25 mouse cellular contexts compared by ENCODE assay signal in genomic region chr6:82926528-82926927, GRCm38 (mm10). TPM values are rescaled to one million over a fixed set of nuclear protein-coding genes. Genes with fewer than 3 reads are reported as not detected.
DNase-seq lines count a peak whose midpoint lies in the region; ATAC-seq and TF ChIP-seq lines count a peak whose summit lies in the region.
"Had no signal": no experiment of that assay in that cellular context is flagged by ENCODE, and none has a peak within 500 bp of the region (broad histone marks: within the 10 kb centered on the region; RNA-seq: fewer than 3 reads in every experiment).

No protein-coding gene starts in this region.

- H3K4me3 ChIP-seq in forebrain, postnatal 0 days (ENCODE audit: low read depth, low read length) = no peak overlapping the region
- no peak overlapping the region for H3K4me3 ChIP-seq in forebrain, embryonic 11.5 days (ENCODE audit: low read depth, low read length)
- no peak overlapping the region for H3K4me3 ChIP-seq in liver, adult 2 months (ENCODE audit: insufficient read depth, low read depth, low read length)
- H3K4me3 ChIP-seq in cerebellum, adult 2 months (replicated peaks; ENCODE audit: insufficient read depth, low read depth, low read length) = no peak overlapping the region
- H3K4me3 ChIP-seq: embryonic facial prominence, embryonic 15.5 days; gastrocnemius, adult 2 months; kidney, embryonic 15.5 days; limb, embryonic 15.5 days; midbrain, embryonic 10.5 days had no signal

- no peaks in the 10 kb centered on the region for H3K79me2 ChIP-seq in liver, adult 2 months (ENCODE audit: control insufficient read depth, insufficient read depth, low read length)

- peaks cover 33% of the 10 kb centered on the region for H3K36me3 ChIP-seq in forebrain, postnatal 0 days (ENCODE audit: insufficient read depth)
- H3K36me3 ChIP-seq in forebrain, embryonic 11.5 days (ENCODE audit: control insufficient read depth, insufficient read depth, low read length) = no peaks in the 10 kb centered on the region
- no peaks in the 10 kb centered on the region for H3K36me3 ChIP-seq in liver, adult 2 months (ENCODE audit: control insufficient read depth, insufficient read depth, low read length)
- H3K36me3 ChIP-seq: embryonic facial prominence, embryonic 15.5 days; G1E; kidney, embryonic 15.5 days; limb, embryonic 15.5 days; midbrain, embryonic 10.5 days had no signal

- DNase-seq in forebrain, postnatal 0 days = no peak
- DNase-seq in forebrain, embryonic 11.5 days (ENCODE audit: low spot score) = no peak
- peak; percentile 79 for DNase-seq in liver, adult 2 months (ENCODE audit: extremely low read depth, low read depth, low spot score)
- DNase-seq in liver = no peak
- DNase-seq in cerebellum, adult 2 months = peak; percentile 28 to 55
- DNase-seq in retina, embryonic 14.5 days (ENCODE audit: low spot score) = no peak
- no peak for DNase-seq in right cerebral cortex, postnatal 36 days (ENCODE audit: low spot score in 2 of 2)
- DNase-seq: adrenal gland, postnatal 36 days; B cell, adult 2 months; gastrocnemius, adult 2 months; kidney, adult 11 months; kidney, postnatal 36 days; right cerebral cortex, postnatal 14 days; thymus, postnatal 14 days had no signal

- no peak overlapping the region for H3K4me2 ChIP-seq in forebrain, postnatal 0 days (ENCODE audit: low read depth)
- no peak overlapping the region for H3K4me2 ChIP-seq in forebrain, embryonic 11.5 days (ENCODE audit: low read depth, low read length, severe bottlenecking)
- H3K4me2 ChIP-seq: embryonic facial prominence, embryonic 15.5 days; kidney, embryonic 15.5 days; limb, embryonic 15.5 days had no signal

- H3K27ac ChIP-seq in forebrain, postnatal 0 days (ENCODE audit: low read depth, low read length) = no peak overlapping the region
- H3K27ac ChIP-seq in forebrain, embryonic 11.5 days (ENCODE audit: low read depth, low read length) = no peak overlapping the region
- H3K27ac ChIP-seq in liver, adult 2 months (replicated peaks; ENCODE audit: insufficient read depth, low read depth, low read length) = no peak overlapping the region
- H3K27ac ChIP-seq in cerebellum, adult 2 months (ENCODE audit: insufficient read depth, low read length) = peak overlapping the region; percentile 46; the same call in 1 of the 2 replicates
- H3K27ac ChIP-seq: embryonic facial prominence, embryonic 15.5 days; gastrocnemius, adult 2 months; kidney, embryonic 15.5 days; limb, embryonic 15.5 days; midbrain, embryonic 10.5 days had no signal

- H3K9me3 ChIP-seq in forebrain, postnatal 0 days (ENCODE audit: low read length) = no peaks in the 10 kb centered on the region
- no peaks in the 10 kb centered on the region for H3K9me3 ChIP-seq in forebrain, embryonic 11.5 days (ENCODE audit: control insufficient read depth, low read length)
- H3K9me3 ChIP-seq: embryonic facial prominence, embryonic 15.5 days; G1E; kidney, embryonic 15.5 days; limb, embryonic 15.5 days; midbrain, embryonic 10.5 days had no signal

- H3K4me1 ChIP-seq in forebrain, postnatal 0 days (ENCODE audit: insufficient read depth) = no peaks in the 10 kb centered on the region
- H3K4me1 ChIP-seq in forebrain, embryonic 11.5 days (replicated peaks; ENCODE audit: control insufficient read depth, insufficient read depth, low read length) = no peaks in the 10 kb centered on the region
- H3K4me1 ChIP-seq in liver, adult 2 months (ENCODE audit: control insufficient read depth, insufficient read depth, low read length) = peaks cover 5% of the 10 kb centered on the region; the same call in 1 of the 2 replicates
- H3K4me1 ChIP-seq in cerebellum, adult 2 months (ENCODE audit: control insufficient read depth, insufficient read depth, low read length) = peaks cover 9% of the 10 kb centered on the region
- H3K4me1 ChIP-seq: embryonic facial prominence, embryonic 15.5 days; kidney, embryonic 15.5 days; limb, embryonic 15.5 days; midbrain, embryonic 10.5 days had no signal

- TF ChIP-seq POLR2A in liver, adult 2 months (IDR thresholded peaks at IDR 0.05; ENCODE audit: extremely low read depth, insufficient read depth, low read length) = no peak
- TF ChIP-seq POLR2A in cerebellum, adult 2 months (IDR thresholded peaks at IDR 0.05; ENCODE audit: borderline replicate concordance, insufficient read depth, low read length) = no peak

- no peaks in the 10 kb centered on the region for H3K27me3 ChIP-seq in forebrain, postnatal 0 days (ENCODE audit: insufficient read depth, low read length)
- H3K27me3 ChIP-seq in forebrain, embryonic 11.5 days (ENCODE audit: control insufficient read depth, insufficient read depth, low read length) = no peaks in the 10 kb centered on the region
- no peaks in the 10 kb centered on the region for H3K27me3 ChIP-seq in liver, adult 2 months (ENCODE audit: control insufficient read depth, insufficient read depth, low read length)
- H3K27me3 ChIP-seq in cerebellum, adult 2 months (ENCODE audit: control insufficient read depth, insufficient read depth, low read length) = no peaks in the 10 kb centered on the region
- H3K27me3 ChIP-seq: CH12.LX; embryonic facial prominence, embryonic 15.5 days; kidney, embryonic 15.5 days; limb, embryonic 15.5 days; Patski had no signal

- 71% methylated on average over 7 of the region's 7 CpGs for WGBS in forebrain, postnatal 0 days
- WGBS in forebrain, embryonic 11.5 days = 91% methylated on average over 7 of the region's 7 CpGs
- 26% methylated on average over 7 of the region's 7 CpGs for WGBS in liver, adult 2 months
- 26% methylated on average over 7 of the region's 7 CpGs for WGBS in cerebellum, adult 2 months

- TF ChIP-seq CTCF in forebrain, postnatal 0 days (IDR thresholded peaks at IDR 0.05; ENCODE audit: low read depth) = no peak
- TF ChIP-seq CTCF in liver, adult 2 months (IDR thresholded peaks at IDR 0.05; ENCODE audit: low read depth, low read length) = no peak
- no peak for TF ChIP-seq CTCF in cerebellum, adult 2 months (IDR thresholded peaks at IDR 0.05; ENCODE audit: borderline replicate concordance, insufficient read depth, low read depth, low read length)

- peak; percentile 45; the same call in 1 of the 2 replicates for ATAC-seq in forebrain, postnatal 0 days
- ATAC-seq in forebrain, embryonic 11.5 days (replicated peaks; ENCODE audit: low FRiP score) = no peak
- ATAC-seq: Patski had no signal

- no peak overlapping the region for H3K9ac ChIP-seq in forebrain, postnatal 0 days
- no peak overlapping the region for H3K9ac ChIP-seq in forebrain, embryonic 11.5 days (ENCODE audit: low read length)
- no peak overlapping the region for H3K9ac ChIP-seq in liver, adult 2 months (ENCODE audit: low read depth, low read length)
- H3K9ac ChIP-seq: embryonic facial prominence, embryonic 15.5 days; kidney, embryonic 15.5 days; limb, embryonic 15.5 days had no signal

RNA-seq across cellular contexts. Expression of gene Sema4f, which starts 13.0 kb away (rescaled TPM):
- total RNA-seq in forebrain, postnatal 0 days (2014; rRNA removed) = 13.6 and 17.4 TPM in 2 replicates
- polyA plus RNA-seq in forebrain, postnatal 0 days (2015; fragmentation: Nextera tagmentation; extraction: Ambion mirVana) = 11.5 and 20.6 TPM in 2 replicates
- 2.0 and 2.2 TPM in 2 replicates for polyA plus RNA-seq in forebrain, embryonic 11.5 days (2014; fragmentation: Nextera tagmentation; extraction: Ambion mirVana)
- not detected in 2 replicates for total RNA-seq in liver, adult 2 months (2014; rRNA removed)
- polyA plus RNA-seq in liver, adult 2 months (2012; rRNA removed) = not detected in 2 replicates
- polyA plus RNA-seq in cerebellum, adult 2 months (2012; rRNA removed) = 44.7 and 52.5 TPM in 2 replicates
- polyA plus RNA-seq: G1E; heart, embryonic 14.5 days had no signal

RNA-seq across cellular contexts. Expression of gene M1ap, which starts 20.2 kb away (rescaled TPM):
- total RNA-seq in forebrain, postnatal 0 days (2014; rRNA removed) = 0.10 TPM in 1 of 2 replicates, not detected in the other
- 0.10 TPM in 1 of 2 replicates, not detected in the other for polyA plus RNA-seq in forebrain, postnatal 0 days (2015; fragmentation: Nextera tagmentation; extraction: Ambion mirVana)
- polyA plus RNA-seq in forebrain, embryonic 11.5 days (2014; fragmentation: Nextera tagmentation; extraction: Ambion mirVana) = 0.35 and 0.39 TPM in 2 replicates
- not detected in 2 replicates for total RNA-seq in liver, adult 2 months (2014; rRNA removed)
- 0.17 TPM in 1 of 2 replicates, not detected in the other for polyA plus RNA-seq in liver, adult 2 months (2012; rRNA removed)
- polyA plus RNA-seq in cerebellum, adult 2 months (2012; rRNA removed) = 0.11 and 0.21 TPM in 2 replicates
- total RNA-seq: adrenal gland, adult 18-20 months; heart, adult 8-10 months; left cerebral cortex, adult 18-20 months had no signal
- polyA plus RNA-seq: Patski had no signal

Comparison
In these comparisons a context has a peak if more than half of its experiments do, and no peak if none do; other contexts are left out.
1. DNase-seq: peak in liver, adult 2 months (single experiment) and cerebellum, adult 2 months (2 of 2); none in forebrain, postnatal 0 days (single experiment), forebrain, embryonic 11.5 days (single experiment), liver (single experiment), retina, embryonic 14.5 days (single experiment) and right cerebral cortex, postnatal 36 days (0 of 2).